Mouse (Mus musculus) CH12.LX (cell line): ENCODE data around the gene Wnt1.

Experiments used
- BHLHE40 ChIP-seq: IDR thresholded peaks from 2 replicates; pipeline ENCODE4 v1.6.1; 2011; ENCODE audit warnings: mild to moderate bottlenecking, low read depth, low read length, improper control_type of control experiment
- CTCF ChIP-seq, 2 experiments: IDR thresholded peaks in 1 of 2; conservative IDR thresholded peaks in 1 of 2; 2 replicates each; pipeline ENCODE4 v1.5.1; 2011 to 2012; ENCODE audit warnings: low read depth in 2 of 2, low read length in 2 of 2, improper control_type of control experiment in 1 of 2, inconsistent platforms in 1 of 2, mild to moderate bottlenecking in 1 of 2, moderate library complexity in 1 of 2
- E2F4 ChIP-seq: IDR thresholded peaks from 2 replicates; pipeline ENCODE4 v1.6.1; 2011; ENCODE audit warnings: low read depth, low read length, improper control_type of control experiment; ENCODE audit not compliant: insufficient replicate concordance
- EP300 ChIP-seq: IDR thresholded peaks from 2 replicates; pipeline ENCODE4 v1.6.1; 2011; ENCODE audit warnings: low read length, improper control_type of control experiment
- KAT2A ChIP-seq: IDR thresholded peaks from 2 replicates; pipeline ENCODE4 v1.6.1; 2012; ENCODE audit warnings: low read length, improper control_type of control experiment, inconsistent platforms; ENCODE audit not compliant: insufficient replicate concordance
- MAFK ChIP-seq: IDR thresholded peaks from 2 replicates; pipeline ENCODE4 v1.6.1; 2011; ENCODE audit warnings: low read length, improper control_type of control experiment; ENCODE audit not compliant: insufficient replicate concordance
- MAX ChIP-seq: IDR thresholded peaks from 2 replicates; pipeline ENCODE4 v1.6.1; 2011; ENCODE audit warnings: low read length, improper control_type of control experiment
- NELFE ChIP-seq: IDR thresholded peaks from 2 replicates; pipeline ENCODE4 v1.6.1; 2011; ENCODE audit warnings: low read depth, low read length, improper control_type of control experiment
- POLR2A ChIP-seq: IDR thresholded peaks from 2 replicates; pipeline ENCODE4 v1.6.1; 2011; ENCODE audit warnings: low read depth, mild to moderate bottlenecking, improper control_type of control experiment, low read length
- RCOR1 ChIP-seq: conservative IDR thresholded peaks from 2 replicates; pipeline ENCODE4 v1.6.1; 2012; ENCODE audit warnings: low read depth, mild to moderate bottlenecking, inconsistent platforms, low read length, improper control_type of control experiment
- UBTF ChIP-seq: IDR thresholded peaks from 2 replicates; pipeline ENCODE4 v1.6.1; 2012; ENCODE audit warnings: low read depth, mild to moderate bottlenecking, inconsistent platforms, low read length, improper control_type of control experiment, moderate library complexity
- USF1 ChIP-seq: IDR thresholded peaks from 2 replicates; pipeline ENCODE4 v1.6.1; 2014; ENCODE audit warnings: low read depth, mild to moderate bottlenecking, inconsistent platforms, low read length, improper control_type of control experiment
- ZC3H11A ChIP-seq: IDR thresholded peaks from 2 replicates; pipeline ENCODE4 v1.6.1; 2012; ENCODE audit warnings: low read depth, mild to moderate bottlenecking, inconsistent platforms, low read length, improper control_type of control experiment
- ZNF384 ChIP-seq: IDR thresholded peaks from 2 replicates; pipeline ENCODE4 v1.6.1; 2012; ENCODE audit warnings: low read depth, low read length, improper control_type of control experiment, inconsistent platforms

GRCm38 (mm10) chr15:98781166-98781565, 8.5 kb upstream of the Wnt1 start:
- peak in 1 of 2 experiments; percentile 58; a peak in 2 of 4 replicates for TF ChIP-seq CTCF (conservative IDR thresholded peaks at IDR 0.05 in 1 of 2, IDR thresholded peaks at IDR 0.05 in 1 of 2; ENCODE audit: low read depth in 2 of 2, low read length in 2 of 2)
- TF ChIP-seq EP300: no peak
- no peak for TF ChIP-seq NELFE
- no peak for TF ChIP-seq POLR2A
- TF ChIP-seq ZNF384: no peak
- TF ChIP-seq KAT2A: no peak
- no peak for TF ChIP-seq USF1
- no peak for TF ChIP-seq MAX
- no peak for TF ChIP-seq UBTF
- TF ChIP-seq ZC3H11A: no peak
- TF ChIP-seq E2F4: no peak
- no peak for TF ChIP-seq RCOR1
- no peak for TF ChIP-seq BHLHE40
- no peak for TF ChIP-seq MAFK
